Mouse (Mus musculus): ENCODE data around the gene Stx8. TPM values are rescaled to one million over a fixed set of nuclear protein-coding genes. Genes with fewer than 3 reads are reported as not detected.

Gene Stx8
- polyA plus RNA-seq, 1 experiment from 2014 or later, result 23.4 TPM

DNA sequence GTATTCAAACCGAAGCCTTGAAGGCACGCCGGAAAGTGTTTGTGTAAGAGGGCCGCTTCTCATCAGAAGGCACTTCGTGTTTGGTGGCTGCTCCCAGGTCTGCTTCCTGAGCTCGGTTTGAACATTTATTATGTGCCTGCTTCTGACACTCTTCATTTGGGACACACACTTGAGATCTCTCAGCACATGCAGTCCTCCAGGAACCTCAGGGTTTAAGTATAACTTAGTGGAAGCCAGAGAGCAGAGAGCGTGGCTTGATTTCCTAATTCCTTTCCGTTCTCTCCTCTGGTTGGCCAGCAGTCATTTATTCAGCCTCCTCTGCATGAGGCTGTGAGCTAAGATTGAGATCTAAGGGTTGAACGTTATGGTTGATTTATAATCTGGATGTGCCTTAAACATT is 71.1 kb downstream of the Stx8 start:
- Histone ChIP-seq H3K4me1 (replicated peaks) (no peaks in the 10 kb centered on the region), H3K36me3 (no peaks in the 10 kb centered on the region), H3K9me3 (replicated peaks) (no peaks in the 10 kb centered on the region), H3K9ac (no peak overlapping the region), H3K27ac (no peak overlapping the region), H3K4me2 (no peak overlapping the region), H3K27me3 (no peaks in the 10 kb centered on the region), H3K4me3 (replicated peaks) (no peak overlapping the region)
- ATAC-seq (ENCODE audit: low read depth) (no peak), DNase-seq (no peak)
- WGBS (ENCODE audit: insufficient replicate concordance), result 70% methylated on average over 9 of the region's 9 CpGs

DNA sequence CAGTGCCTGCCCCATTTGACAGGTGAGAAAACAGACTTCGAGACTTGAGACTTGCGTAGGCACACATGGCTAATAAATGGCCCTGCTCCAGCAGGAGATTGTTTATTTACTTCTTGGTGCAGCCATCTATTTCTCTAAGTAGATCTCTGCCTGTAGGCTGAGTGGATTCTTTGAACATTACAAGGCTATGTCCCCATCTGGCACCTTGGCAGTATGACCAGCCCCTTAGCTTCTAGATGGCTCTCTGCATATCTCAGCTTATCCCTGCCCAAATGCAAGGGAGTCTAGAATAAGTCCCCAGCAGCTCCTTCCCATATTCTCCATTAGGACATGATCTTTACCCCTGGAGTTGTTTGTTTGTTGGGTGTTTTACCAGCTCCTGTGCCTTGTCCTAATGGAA is 72.1 kb downstream of the Stx8 start:
- Histone ChIP-seq H3K4me2 (no peak overlapping the region), H3K36me3 (no peaks in the 10 kb centered on the region), H3K4me1 (replicated peaks) (no peaks in the 10 kb centered on the region), H3K4me3 (replicated peaks) (no peak overlapping the region), H3K9ac (no peak overlapping the region), H3K27me3 (no peaks in the 10 kb centered on the region), H3K9me3 (replicated peaks) (no peaks in the 10 kb centered on the region), H3K27ac (no peak overlapping the region)
- DNase-seq (no peak), ATAC-seq (ENCODE audit: low read depth) (no peak)
- WGBS (ENCODE audit: insufficient replicate concordance), result 80% methylated on average over 2 of the region's 2 CpGs

DNA sequence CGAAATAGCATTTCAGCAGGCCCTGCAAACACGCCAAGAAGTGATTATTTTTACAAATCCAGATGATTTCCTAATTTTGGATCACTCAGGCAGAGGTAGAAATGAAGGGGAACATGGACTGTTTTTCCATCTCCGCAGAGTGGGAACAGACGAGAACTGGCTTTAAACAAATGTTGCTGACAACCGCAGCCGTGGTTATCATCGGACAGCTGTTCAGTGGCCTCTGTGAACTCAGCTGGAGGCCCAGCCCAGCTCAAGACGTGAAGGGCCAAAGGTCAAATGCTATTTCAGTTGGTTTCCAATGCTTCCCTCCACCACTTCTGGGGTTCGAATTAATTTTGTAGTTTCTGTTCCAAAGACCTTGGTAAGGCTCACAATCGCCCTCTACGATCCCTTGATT is 78.2 kb downstream of the Stx8 start:
- Histone ChIP-seq H3K27me3 (no peaks in the 10 kb centered on the region), H3K4me1 (replicated peaks) (peaks cover 5% of the 10 kb centered on the region; the same call in 1 of the 2 replicates), H3K4me3 (replicated peaks) (no peak overlapping the region), H3K27ac (no peak overlapping the region), H3K9me3 (replicated peaks) (no peaks in the 10 kb centered on the region), H3K36me3 (no peaks in the 10 kb centered on the region), H3K9ac (no peak overlapping the region), H3K4me2 (no peak overlapping the region)
- DNase-seq, result no peak
- no peak for ATAC-seq (ENCODE audit: low read depth)
- WGBS (ENCODE audit: insufficient replicate concordance), result 65% methylated on average over 11 of the region's 11 CpGs

DNA sequence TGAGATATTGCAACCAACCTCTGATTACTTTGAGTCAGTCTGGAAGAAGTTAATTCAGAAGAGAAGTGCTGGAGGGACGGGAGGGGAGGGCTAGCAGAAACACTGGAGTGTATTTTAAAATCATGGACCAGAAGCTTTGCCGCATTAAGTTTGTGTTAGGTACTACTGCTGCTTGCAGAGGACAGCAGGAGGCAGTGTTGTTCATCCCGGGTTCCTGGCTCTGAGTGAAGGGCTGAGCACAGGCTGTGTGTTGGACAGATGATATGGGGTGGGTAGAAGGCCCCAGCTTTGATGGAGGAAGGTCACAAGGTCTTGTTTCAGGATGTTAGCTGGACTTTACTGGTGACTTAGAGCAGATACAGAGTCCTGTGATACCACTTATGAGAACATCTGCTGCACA is 80.9 kb downstream of the Stx8 start:
- ATAC-seq (ENCODE audit: low read depth), result no peak
- Histone ChIP-seq H3K4me2 (no peak overlapping the region), H3K27me3 (no peaks in the 10 kb centered on the region), H3K4me1 (replicated peaks) (peaks cover 5% of the 10 kb centered on the region; the same call in 1 of the 2 replicates), H3K36me3 (no peaks in the 10 kb centered on the region), H3K9me3 (replicated peaks) (no peaks in the 10 kb centered on the region), H3K4me3 (replicated peaks) (no peak overlapping the region), H3K27ac (no peak overlapping the region), H3K9ac (no peak overlapping the region)
- 55% methylated on average over 3 of the region's 3 CpGs for WGBS (ENCODE audit: insufficient replicate concordance)
- DNase-seq, result no peak

DNA sequence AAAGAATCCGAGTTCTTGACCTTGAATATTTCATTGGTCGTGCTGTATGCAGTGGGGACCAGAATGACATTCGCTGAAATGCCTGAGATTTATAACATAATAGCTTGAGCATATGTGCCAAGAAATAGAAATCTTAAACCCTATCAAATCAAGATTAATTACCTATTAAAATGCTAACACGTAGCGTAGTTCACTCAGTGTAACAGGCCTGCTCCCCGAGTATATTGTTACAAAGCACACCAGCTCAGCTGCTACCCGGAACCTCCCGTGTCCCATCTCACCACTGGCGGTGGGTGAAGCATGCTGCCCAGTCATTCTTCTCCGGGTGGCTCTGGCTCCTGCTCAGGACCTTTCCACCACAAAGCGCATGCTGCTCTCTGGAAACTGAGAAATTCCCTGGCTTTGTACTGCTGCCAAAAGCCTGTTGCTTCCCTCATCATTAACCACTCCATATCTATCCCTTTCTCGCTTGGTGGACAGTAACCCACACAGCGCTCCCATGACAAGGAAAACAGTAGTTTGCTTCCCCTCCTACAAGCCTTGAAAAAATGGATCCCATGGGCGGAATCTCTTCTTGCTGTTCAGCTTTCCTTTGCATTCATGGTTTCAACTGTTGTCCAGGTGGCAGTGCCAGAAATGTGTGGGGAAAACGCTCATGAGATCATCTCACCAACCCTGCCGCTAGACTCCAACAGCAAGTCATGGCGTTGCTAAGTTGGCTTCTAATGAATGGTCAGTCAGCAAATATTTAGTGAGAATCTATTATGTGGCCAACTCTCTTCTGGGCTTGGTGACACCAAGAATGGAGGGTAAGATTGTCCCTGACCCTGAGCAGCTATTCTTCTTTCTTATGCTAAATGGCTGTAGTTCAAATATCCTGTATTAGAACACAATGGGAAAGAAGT is 83.5 kb downstream of the Stx8 start:
- H3K4me2 ChIP-seq, result no peak overlapping the region
- DNase-seq (no peak), ATAC-seq (ENCODE audit: low read depth) (no peak)
- no peak overlapping the region for H3K9ac ChIP-seq
- no peak overlapping the region for H3K4me3 ChIP-seq (replicated peaks)
- H3K27ac ChIP-seq, result no peak overlapping the region
- H3K36me3 ChIP-seq, result no peaks in the 10 kb centered on the region
- no peaks in the 10 kb centered on the region for H3K4me1 ChIP-seq (replicated peaks)
- WGBS (ENCODE audit: insufficient replicate concordance), result 78% methylated on average over 17 of the region's 17 CpGs
- no peaks in the 10 kb centered on the region for H3K27me3 ChIP-seq
- no peaks in the 10 kb centered on the region for H3K9me3 ChIP-seq (replicated peaks)

DNA sequence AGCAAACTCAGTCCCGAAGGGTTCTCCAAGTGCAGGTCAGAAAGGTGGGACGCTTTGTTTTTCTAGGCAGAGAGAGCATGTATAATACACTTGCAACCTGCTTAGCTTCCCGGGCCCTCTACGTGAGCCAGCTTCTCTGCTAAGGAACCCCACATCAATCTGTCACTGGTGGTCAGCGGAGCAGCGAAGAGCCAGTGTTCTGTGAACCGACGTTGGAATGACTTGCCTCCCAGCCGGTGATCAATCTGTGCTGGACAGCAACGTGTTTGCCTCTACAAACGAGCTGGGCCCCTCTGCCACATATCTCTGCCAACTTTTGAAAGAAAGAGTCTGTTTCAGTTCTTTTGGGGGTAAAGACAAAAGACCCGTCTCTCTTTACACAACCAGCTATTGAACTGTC is 84.7 kb downstream of the Stx8 start:
- Histone ChIP-seq H3K4me1 (replicated peaks) (no peaks in the 10 kb centered on the region), H3K4me3 (replicated peaks) (no peak overlapping the region), H3K9me3 (replicated peaks) (no peaks in the 10 kb centered on the region), H3K36me3 (no peaks in the 10 kb centered on the region), H3K9ac (no peak overlapping the region), H3K4me2 (no peak overlapping the region), H3K27ac (no peak overlapping the region), H3K27me3 (no peaks in the 10 kb centered on the region)
- DNase-seq (no peak), ATAC-seq (ENCODE audit: low read depth) (no peak)
- WGBS (ENCODE audit: insufficient replicate concordance), result 67% methylated on average over 12 of the region's 12 CpGs

DNA sequence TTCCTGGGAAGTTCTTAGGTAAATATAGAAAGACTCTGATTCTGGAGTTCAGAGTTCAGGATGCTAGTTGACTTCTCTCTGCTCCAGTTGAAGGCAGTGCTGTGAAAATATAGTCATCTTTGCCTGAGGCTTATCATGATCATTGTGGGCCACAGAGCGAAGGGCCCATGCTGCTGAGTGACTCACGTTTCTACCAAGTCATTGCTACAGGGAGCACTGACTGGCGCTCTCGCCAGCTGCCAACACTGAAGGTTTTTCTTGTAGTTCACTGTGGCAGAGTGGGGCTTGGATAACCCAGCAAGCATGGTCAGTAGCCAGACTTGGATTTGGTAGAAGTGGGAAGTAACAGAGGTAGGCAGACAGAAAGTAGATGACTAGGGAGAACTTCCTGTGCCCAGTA is 85.3 kb downstream of the Stx8 start:
- DNase-seq, result no peak
- ATAC-seq (ENCODE audit: low read depth), result no peak
- no peaks in the 10 kb centered on the region for H3K9me3 ChIP-seq (replicated peaks)
- no peak overlapping the region for H3K27ac ChIP-seq
- no peak overlapping the region for H3K9ac ChIP-seq
- 72% methylated on average over 4 of the region's 4 CpGs for WGBS (ENCODE audit: insufficient replicate concordance)
- H3K36me3 ChIP-seq, result no peaks in the 10 kb centered on the region
- H3K4me2 ChIP-seq, result no peak overlapping the region
- no peaks in the 10 kb centered on the region for H3K27me3 ChIP-seq
- no peak overlapping the region for H3K4me3 ChIP-seq (replicated peaks)
- H3K4me1 ChIP-seq (replicated peaks), result no peaks in the 10 kb centered on the region

DNA sequence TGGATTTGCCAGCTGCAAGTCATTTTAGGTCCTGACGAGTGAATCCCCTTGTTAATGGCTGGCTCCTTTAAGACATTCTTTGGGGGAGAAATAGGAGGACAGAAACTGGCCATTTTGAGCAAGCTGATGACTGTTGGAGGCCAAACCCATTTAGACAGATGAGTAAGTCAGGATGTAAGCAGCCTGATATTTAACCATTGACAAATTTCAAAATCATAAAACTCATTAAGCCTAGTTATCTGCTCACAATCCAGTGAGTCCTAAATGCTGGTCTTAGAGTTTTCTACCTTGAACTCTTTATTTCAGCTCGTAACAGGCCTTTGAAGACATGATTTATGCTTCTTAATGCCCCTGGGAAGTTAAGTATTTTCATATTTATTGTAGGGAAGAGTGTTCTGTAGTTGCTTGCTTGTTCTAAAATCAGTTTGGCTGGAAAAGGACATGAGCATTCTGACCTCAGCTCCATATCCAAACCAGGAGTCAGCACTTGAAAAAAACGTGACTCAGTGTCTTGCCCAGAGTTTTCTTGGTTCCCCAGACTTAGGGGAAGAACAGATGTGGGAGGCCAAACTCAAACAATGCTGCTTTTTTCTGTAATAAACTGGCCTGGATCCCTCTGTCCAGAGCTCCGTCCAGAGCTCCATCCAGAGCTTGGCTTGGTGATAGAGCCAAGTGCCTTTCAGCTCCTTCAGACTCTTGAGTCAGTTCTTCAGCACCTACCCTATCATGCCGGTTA is 92.6 kb downstream of the Stx8 start:
- Histone ChIP-seq H3K9me3 (replicated peaks) (no peaks in the 10 kb centered on the region), H3K4me1 (replicated peaks) (no peaks in the 10 kb centered on the region), H3K27ac (no peak overlapping the region), H3K4me2 (no peak overlapping the region), H3K27me3 (no peaks in the 10 kb centered on the region), H3K4me3 (replicated peaks) (no peak overlapping the region), H3K36me3 (no peaks in the 10 kb centered on the region), H3K9ac (no peak overlapping the region)
- no peak for ATAC-seq (ENCODE audit: low read depth)
- WGBS (ENCODE audit: insufficient replicate concordance), result 61% methylated on average over 5 of the region's 5 CpGs
- DNase-seq, result no peak

DNA sequence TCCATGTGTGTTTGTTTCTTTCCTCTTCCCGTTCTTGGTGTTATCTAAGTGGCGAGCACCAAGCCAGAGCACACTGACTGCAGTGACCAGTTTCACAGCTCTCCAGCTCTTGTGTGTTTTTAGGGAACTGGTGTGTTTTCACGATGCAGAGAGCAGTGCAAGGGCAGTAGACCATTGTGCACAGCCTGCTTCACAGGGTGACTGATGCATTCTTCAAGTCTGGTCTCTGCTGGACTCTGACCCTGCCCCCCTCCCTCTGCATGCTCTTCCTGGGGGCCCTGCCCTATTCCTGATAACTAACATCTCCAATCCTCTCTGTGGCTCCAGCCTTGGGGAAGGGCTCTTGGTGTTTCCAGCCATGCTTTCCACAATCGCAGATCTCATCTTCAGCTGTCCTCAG is 94.7 kb downstream of the Stx8 start:
- no peak overlapping the region for H3K9ac ChIP-seq
- no peak overlapping the region for H3K27ac ChIP-seq
- WGBS (ENCODE audit: insufficient replicate concordance), result 53% methylated on average over 4 of the region's 4 CpGs
- no peak overlapping the region for H3K4me2 ChIP-seq
- no peaks in the 10 kb centered on the region for H3K9me3 ChIP-seq (replicated peaks)
- no peaks in the 10 kb centered on the region for H3K36me3 ChIP-seq
- DNase-seq (no peak), ATAC-seq (ENCODE audit: low read depth) (no peak)
- H3K4me1 ChIP-seq (replicated peaks), result no peaks in the 10 kb centered on the region
- no peaks in the 10 kb centered on the region for H3K27me3 ChIP-seq
- no peak overlapping the region for H3K4me3 ChIP-seq (replicated peaks)

DNA sequence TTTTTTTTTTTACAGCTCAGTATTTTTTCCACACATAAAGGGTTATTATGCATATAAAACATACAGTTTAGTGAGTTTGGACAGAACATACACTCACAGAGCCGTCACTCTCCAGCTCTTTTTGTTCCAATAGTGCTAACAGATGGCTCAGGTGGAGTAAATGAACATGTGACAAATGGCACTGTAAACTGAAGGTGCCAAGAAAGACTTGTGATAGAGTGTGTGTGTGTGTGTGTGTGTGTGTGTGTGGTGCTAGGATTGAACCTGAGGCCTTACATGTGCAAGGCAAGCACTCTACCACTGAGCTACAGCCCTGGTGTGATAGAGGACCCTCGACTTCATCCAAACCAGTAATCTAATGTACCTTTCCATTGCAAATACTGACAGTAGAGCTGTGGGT is 96.1 kb downstream of the Stx8 start:
- Histone ChIP-seq H3K9ac (no peak overlapping the region), H3K4me2 (no peak overlapping the region), H3K4me1 (replicated peaks) (no peaks in the 10 kb centered on the region), H3K27ac (no peak overlapping the region), H3K36me3 (no peaks in the 10 kb centered on the region), H3K4me3 (replicated peaks) (no peak overlapping the region), H3K27me3 (no peaks in the 10 kb centered on the region), H3K9me3 (replicated peaks) (no peaks in the 10 kb centered on the region)
- DNase-seq, result no peak
- ATAC-seq (ENCODE audit: low read depth), result no peak
- 61% methylated on average over 2 of the region's 2 CpGs for WGBS (ENCODE audit: insufficient replicate concordance)

DNA sequence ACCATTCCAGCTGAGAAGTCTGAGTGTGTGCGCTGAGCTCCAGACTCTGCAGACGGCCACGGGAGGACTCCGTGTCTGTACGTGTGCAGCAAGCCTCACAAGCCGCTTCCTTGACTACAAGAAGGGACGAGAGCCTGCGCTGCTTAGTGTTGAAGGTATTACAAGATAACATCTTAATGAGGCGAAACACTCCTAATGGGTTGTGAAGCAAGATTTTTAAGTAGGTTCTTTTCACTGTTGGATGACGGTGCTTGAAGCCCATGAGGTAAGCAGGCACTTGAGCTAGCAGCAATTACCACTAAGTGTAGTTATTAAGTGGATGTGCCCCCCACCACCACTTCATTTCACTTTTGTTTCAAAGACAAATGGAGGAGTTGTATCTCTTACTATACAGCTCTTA is 101.8 kb downstream of the Stx8 start:
- H3K36me3 ChIP-seq, result no peaks in the 10 kb centered on the region
- no peaks in the 10 kb centered on the region for H3K9me3 ChIP-seq (replicated peaks)
- no peaks in the 10 kb centered on the region for H3K4me1 ChIP-seq (replicated peaks)
- no peak overlapping the region for H3K4me2 ChIP-seq
- 79% methylated on average over 10 of the region's 10 CpGs for WGBS (ENCODE audit: insufficient replicate concordance)
- H3K4me3 ChIP-seq (replicated peaks), result no peak overlapping the region
- DNase-seq, result no peak
- ATAC-seq (ENCODE audit: low read depth), result no peak
- H3K27ac ChIP-seq, result no peak overlapping the region
- H3K27me3 ChIP-seq, result no peaks in the 10 kb centered on the region
- H3K9ac ChIP-seq, result no peak overlapping the region

DNA sequence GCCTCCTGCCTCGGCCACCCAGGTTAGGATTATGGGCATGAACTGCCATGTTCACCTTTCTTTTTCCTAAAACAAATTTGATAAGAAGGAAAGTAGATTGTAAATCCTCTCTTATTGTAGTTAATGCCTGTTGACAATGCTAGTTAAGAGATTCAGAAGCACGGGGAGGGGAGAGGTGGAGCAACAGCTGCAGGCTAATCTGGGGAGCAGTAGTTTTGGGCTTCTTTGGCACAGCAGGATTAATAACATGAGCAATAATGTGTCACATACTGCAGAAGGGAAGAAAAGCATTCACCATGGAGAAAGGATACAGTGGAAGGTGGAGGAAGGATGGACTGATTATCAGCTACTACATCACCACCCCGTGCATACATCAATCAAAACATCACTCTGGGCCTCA is 104.1 kb downstream of the Stx8 start:
- Histone ChIP-seq H3K27ac (no peak overlapping the region), H3K9ac (no peak overlapping the region), H3K36me3 (no peaks in the 10 kb centered on the region), H3K4me1 (replicated peaks) (no peaks in the 10 kb centered on the region), H3K9me3 (replicated peaks) (no peaks in the 10 kb centered on the region), H3K27me3 (no peaks in the 10 kb centered on the region), H3K4me3 (replicated peaks) (no peak overlapping the region), H3K4me2 (no peak overlapping the region)
- WGBS (ENCODE audit: insufficient replicate concordance), result 46% methylated on average over 3 of the region's 3 CpGs
- no peak for ATAC-seq (ENCODE audit: low read depth)
- no peak for DNase-seq

Data from liver, embryonic 13.5 days (tissue).